Mouse (Mus musculus) embryonic facial prominence, embryonic 11.5 days (tissue): ENCODE measurements around the gene Utp11. TPM values are rescaled to one million over a fixed set of nuclear protein-coding genes. Genes with fewer than 3 reads are reported as not detected.

ENCODE experiments used
- ATAC-seq: fragments of 200-750 bp; cut with Nextera tagmentation; replicated peaks from 2 replicates; pipeline ENCODE4 v1.8.0; 2017; ENCODE audit warnings: low read depth; ENCODE audit not compliant: insufficient number of reproducible peaks, low FRiP score, low TSS enrichment
- DNase-seq: peaks from one replicate; pipeline ENCODE4 v3.0.0-alpha.2; 2015; ENCODE audit warnings: low spot score
- H3K27ac ChIP-seq: fragments of 300-500 bp; sonication (generic); replicated peaks from 2 replicates; pipeline ENCODE4 v1.5.1; 2014; ENCODE audit warnings: mild to moderate bottlenecking, low read depth, low read length, control low read depth
- H3K27me3 ChIP-seq: fragments of 300-500 bp; sonication (generic); 2 replicates; pipeline ENCODE4 v1.6.1; 2014; ENCODE audit warnings: mild to moderate bottlenecking, low read length, moderate library complexity, mixed read lengths; ENCODE audit not compliant: control insufficient read depth, insufficient read depth
- H3K36me3 ChIP-seq: fragments of 300-500 bp; sonication (generic); replicated peaks from 2 replicates; pipeline ENCODE4 v1.6.1; 2014; ENCODE audit warnings: low read depth, mild to moderate bottlenecking, low read length, moderate library complexity, mixed read lengths; ENCODE audit not compliant: control insufficient read depth, insufficient read depth
- H3K4me1 ChIP-seq: fragments of 300-500 bp; sonication (generic); 2 replicates; pipeline ENCODE4 v1.6.1; 2014; ENCODE audit warnings: low read length, mixed read lengths; ENCODE audit not compliant: control insufficient read depth, insufficient read depth
- H3K4me2 ChIP-seq: fragments of 300-500 bp; sonication (generic); 2 replicates; pipeline ENCODE4 v1.6.1; 2014; ENCODE audit warnings: low read depth, mild to moderate bottlenecking, control low read depth, low read length, moderate library complexity
- H3K4me3 ChIP-seq: fragments of 300-500 bp; sonication (generic); 2 replicates; pipeline ENCODE4 v1.5.1; 2014; ENCODE audit warnings: low read depth, low read length, control low read depth
- H3K9ac ChIP-seq: fragments of 300-500 bp; sonication (generic); replicated peaks from 2 replicates; pipeline ENCODE4 v1.6.1; 2014; ENCODE audit warnings: mild to moderate bottlenecking, control low read depth, low read length
- H3K9me3 ChIP-seq: fragments of 300-500 bp; sonication (generic); replicated peaks from 2 replicates; pipeline ENCODE4 v1.6.1; 2016; ENCODE audit warnings: mild to moderate bottlenecking, low read length, inconsistent platforms, mixed read lengths; ENCODE audit not compliant: control insufficient read depth
- WGBS: fragments of 180-500 bp; shearing (Covaris S2); extraction: QIAGEN DNeasy Blood & Tissue Kit; methylation state at CpG from one replicate; pipeline ENCODE4 v1.1.7; 2014; 5-methylcytosine and 5-hydroxymethylcytosine counted together
- polyA plus RNA-seq: library from polyadenylated mRNA; unstranded; fragments of >200 nt; fragmentation: Nextera tagmentation; extraction: Ambion mirVana; gene quantifications from 2 replicates; pipeline ENCODE4 v1.2.1, GENCODE M21; 2014

Gene Utp11
- polyA plus RNA-seq, 1 experiment from 2014 or later = 90.3 TPM

DNA sequence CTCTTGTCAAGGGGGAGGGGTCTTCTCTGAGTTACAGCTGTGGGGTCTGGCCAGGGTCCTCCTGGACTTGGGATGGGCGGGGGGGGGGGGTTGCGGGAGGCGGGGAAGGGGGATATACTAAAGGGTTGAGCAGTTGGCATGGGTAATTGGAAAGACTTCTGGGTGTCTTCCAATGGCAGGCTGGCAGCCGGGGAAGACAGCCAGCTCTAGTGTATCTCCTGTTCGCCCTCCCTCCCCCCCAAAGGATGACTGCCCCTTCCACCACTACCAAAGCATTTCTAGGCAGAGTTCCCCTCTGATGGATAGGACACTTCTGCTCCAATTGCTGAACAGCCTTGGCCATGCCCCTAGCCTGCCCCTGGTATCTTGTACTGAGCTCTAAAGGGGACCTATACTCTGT is 8.5 kb upstream of the Utp11 start:
- H3K4me2 ChIP-seq = peak overlapping the region; percentile 84
- no peaks in the 10 kb centered on the region for H3K9me3 ChIP-seq
- 31% methylated on average over 2 of the region's 5 CpGs for WGBS
- DNase-seq (no peak), ATAC-seq (no peak)
- H3K36me3 ChIP-seq = peaks cover 6% of the 10 kb centered on the region
- H3K9ac ChIP-seq = peak overlapping the region; percentile 89
- H3K27ac ChIP-seq = peak overlapping the region; percentile 89
- H3K4me1 ChIP-seq = peaks cover 25% of the 10 kb centered on the region
- no peaks in the 10 kb centered on the region for H3K27me3 ChIP-seq
- H3K4me3 ChIP-seq = peak overlapping the region; percentile 82

DNA sequence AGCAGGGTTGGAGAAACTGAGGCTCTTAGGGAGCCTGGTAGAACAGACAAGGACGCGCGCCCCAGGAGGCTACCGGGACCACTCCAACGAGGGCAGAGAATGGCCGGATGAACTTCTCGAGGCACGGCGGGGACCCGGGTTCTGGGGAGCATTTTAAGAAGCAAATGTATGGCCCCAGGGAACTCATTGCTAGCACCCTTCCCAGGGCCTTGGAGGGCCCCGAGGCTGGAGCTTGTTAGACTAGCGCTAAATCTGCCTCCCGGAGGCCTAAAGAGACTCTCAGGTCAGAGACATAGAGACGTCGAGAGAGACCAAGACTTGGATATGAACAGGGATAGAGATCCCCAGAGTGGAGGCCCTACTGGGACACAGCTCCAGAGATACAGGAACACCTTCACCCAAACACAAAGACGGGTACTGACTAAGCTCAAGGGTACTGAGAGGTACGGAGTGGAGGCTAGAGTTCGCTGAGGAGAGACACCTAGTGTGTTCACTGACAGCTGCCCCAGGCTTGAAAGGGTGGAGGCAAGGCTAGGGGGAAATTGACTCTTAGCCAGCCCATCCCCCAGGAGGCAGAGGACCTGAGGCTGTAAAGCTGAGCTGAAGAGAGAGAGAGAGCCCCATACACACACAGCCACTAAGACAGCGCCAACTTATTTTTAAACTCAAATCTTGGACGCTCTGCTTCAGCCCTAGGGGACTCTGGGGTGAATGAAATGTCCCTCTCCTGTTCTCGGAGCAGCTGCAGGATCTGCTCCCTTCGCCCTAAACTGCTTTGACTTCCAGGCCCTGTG is 7.8 kb upstream of the Utp11 start:
- Histone ChIP-seq H3K36me3 (peaks cover 6% of the 10 kb centered on the region), H3K4me2 (peak overlapping the region; percentile 84), H3K4me3 (peak overlapping the region; percentile 82), H3K9me3 (no peaks in the 10 kb centered on the region), H3K9ac (peak overlapping the region; percentile 89), H3K27ac (peak overlapping the region; percentile 89), H3K27me3 (no peaks in the 10 kb centered on the region), H3K4me1 (peaks cover 27% of the 10 kb centered on the region)
- DNase-seq (peak; percentile 58), ATAC-seq (no peak; the same call in 1 of the 2 replicates)
- WGBS = under 1% methylated on average over 22 of the region's 22 CpGs

DNA sequence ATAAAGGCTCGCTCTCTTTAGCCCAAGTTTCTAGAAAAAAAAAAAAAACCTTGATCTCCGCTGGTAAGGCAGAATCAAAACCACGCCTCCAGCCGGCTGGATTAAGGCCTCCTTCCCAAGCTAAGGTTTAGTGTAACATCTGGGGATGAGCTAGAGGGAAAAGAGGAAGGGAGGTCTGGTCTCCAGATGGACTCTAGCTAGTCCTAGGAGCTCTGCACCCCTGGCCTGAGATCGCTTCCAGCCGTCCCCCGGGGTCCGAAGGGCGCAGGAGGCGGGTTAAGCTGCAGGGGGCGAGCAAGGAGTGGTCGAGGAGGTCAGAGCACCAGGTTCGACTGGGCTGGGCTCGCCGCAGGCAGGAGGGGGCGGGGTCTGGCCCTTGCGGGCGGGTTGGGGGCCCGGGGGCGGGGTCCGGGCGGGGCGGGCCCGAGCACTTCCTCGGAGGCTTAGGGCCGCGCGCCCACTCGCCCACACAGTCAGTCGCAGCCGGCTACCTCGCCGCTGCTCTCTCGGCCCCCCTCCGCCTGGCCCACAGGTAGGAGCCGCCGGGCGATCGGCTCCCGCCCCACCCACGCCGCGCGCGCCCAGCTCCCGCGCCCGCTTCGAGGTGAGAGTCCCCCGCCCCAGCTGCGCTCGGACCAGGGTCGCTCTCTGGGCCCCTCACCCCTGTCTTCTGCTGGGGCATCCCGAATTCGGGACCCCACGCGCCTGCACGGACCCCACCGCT is 7.0 kb upstream of the Utp11 start, which contains the start of gene Fhl3:
Gene Fhl3 (plus strand): TSS at position 454 of the 724 bp plus-strand sequence.
- 0% methylated on average over 37 of the region's 59 CpGs for WGBS
- peak within 1 kb of the TSS; percentile 89 for H3K27ac ChIP-seq

DNA sequence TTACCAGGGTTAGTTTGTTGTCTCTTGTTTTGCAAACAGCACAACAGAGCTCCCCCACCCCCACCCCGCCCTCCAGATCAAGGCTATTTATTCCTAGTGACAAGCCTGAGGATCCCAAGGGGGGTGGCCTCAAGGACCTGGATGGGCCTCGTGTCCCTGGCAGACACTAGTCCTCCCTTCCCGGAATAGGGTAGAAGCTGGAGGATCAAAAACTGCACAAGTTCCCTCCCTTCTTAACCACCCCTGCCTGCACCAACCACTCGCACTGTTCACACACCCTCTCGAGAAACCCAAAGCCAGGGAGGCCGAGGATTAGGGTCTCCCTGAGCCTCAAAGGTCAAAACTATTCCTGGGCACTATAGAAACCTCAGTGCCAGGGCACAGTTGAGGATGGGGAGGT is 6.4 kb upstream of the Utp11 start:
- Histone ChIP-seq H3K36me3 (no peaks in the 10 kb centered on the region), H3K27me3 (peaks cover 3% of the 10 kb centered on the region; the same call in 1 of the 2 replicates), H3K4me2 (peak overlapping the region; percentile 84), H3K9me3 (no peaks in the 10 kb centered on the region), H3K4me1 (peaks cover 21% of the 10 kb centered on the region), H3K27ac (peak overlapping the region; percentile 89), H3K4me3 (no peak overlapping the region), H3K9ac (peak overlapping the region; percentile 89; the same call in 1 of the 2 replicates)
- 6% methylated on average over 6 of the region's 6 CpGs for WGBS
- ATAC-seq (no peak), DNase-seq (no peak)

More for the DNA sequence above, 7.0 kb upstream of the Utp11 start, which contains the start of gene Fhl3:
- DNase-seq (peak; percentile 90), ATAC-seq (peak; percentile 79)
- H3K9ac ChIP-seq = peak within 1 kb of the TSS; percentile 89
- peak within 1 kb of the TSS; percentile 82 for H3K4me3 ChIP-seq
- peaks cover 26% of the 10 kb centered on the region for H3K4me1 ChIP-seq
- H3K36me3 ChIP-seq = no peaks in the 10 kb centered on the region
- H3K9me3 ChIP-seq = no peaks in the 10 kb centered on the region
- peak within 1 kb of the TSS; percentile 84 for H3K4me2 ChIP-seq
- peaks cover 3% of the 10 kb centered on the region; the same call in 1 of the 2 replicates for H3K27me3 ChIP-seq

DNA sequence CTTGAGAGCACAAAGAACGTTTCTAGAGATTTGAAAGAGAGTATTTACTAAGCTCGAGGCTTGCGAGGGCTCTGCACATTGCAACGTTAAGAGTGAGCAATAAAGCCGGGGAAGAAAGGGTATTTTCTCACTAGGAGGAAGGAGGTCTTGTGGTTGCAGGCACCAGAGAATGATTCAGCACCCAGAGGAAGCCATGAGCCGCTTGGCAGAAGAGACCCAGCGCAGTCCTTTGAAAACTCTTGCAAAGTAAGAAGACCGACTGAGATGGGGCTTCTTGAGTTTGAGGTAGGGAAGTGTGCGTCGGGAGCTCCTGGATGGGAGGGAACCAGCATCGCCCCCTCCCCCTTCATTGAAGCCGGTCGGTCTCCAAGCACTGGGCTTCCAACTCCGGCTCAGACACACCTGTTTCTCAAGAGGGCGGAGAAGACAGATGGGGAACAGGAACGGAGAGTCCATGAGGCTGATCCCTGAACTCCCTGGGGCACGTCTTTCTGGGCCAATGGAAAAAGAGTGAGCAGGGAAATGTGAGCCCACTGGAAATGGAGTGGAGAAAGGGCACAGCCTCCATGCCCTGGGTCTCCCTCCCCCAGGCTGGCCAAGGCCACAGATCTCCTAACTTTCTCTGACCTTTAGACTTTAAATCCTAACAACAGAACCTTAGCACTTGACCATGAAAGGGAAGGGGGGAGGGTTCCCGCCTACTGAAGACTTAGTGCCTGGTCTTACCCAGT is 2.6 kb upstream of the Utp11 start:
- Histone ChIP-seq H3K9me3 (no peaks in the 10 kb centered on the region), H3K4me3 (no peak overlapping the region), H3K4me2 (no peak overlapping the region), H3K27me3 (peaks cover 3% of the 10 kb centered on the region; the same call in 1 of the 2 replicates), H3K36me3 (no peaks in the 10 kb centered on the region), H3K27ac (no peak overlapping the region), H3K4me1 (peaks cover 3% of the 10 kb centered on the region), H3K9ac (peak overlapping the region; percentile 3; the same call in 1 of the 2 replicates)
- 14% methylated on average over 18 of the region's 18 CpGs for WGBS
- ATAC-seq (no peak), DNase-seq (no peak)

DNA sequence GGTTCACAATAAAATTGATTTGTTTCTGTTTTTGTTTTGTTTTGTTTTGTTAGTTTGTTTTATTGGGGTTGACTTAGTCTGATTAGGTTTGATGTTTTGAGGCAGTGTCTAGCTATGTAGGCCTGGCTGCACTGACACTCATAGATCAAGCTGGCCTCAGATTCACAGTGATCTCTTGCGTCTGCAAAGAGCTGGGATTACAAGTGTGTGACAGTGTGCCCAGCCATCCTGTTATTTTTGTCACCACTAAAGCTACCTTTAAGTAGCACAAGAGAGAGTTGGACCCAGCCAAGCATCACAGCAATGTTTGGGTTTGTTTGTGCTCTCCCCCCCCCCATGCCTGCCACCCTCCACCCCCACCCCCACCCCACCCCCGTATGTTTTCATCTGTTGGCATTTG is 1.2 kb upstream of the Utp11 start:
- H3K4me3 ChIP-seq = no peak overlapping the region
- no peak for ATAC-seq
- no peaks in the 10 kb centered on the region for H3K36me3 ChIP-seq
- H3K27ac ChIP-seq = no peak overlapping the region
- peaks cover 3% of the 10 kb centered on the region for H3K4me1 ChIP-seq
- H3K4me2 ChIP-seq = no peak overlapping the region
- no peak for DNase-seq
- H3K9ac ChIP-seq = no peak overlapping the region
- no peaks in the 10 kb centered on the region for H3K9me3 ChIP-seq
- WGBS = 89% methylated on average over 2 of the region's 2 CpGs
- H3K27me3 ChIP-seq = peaks cover 3% of the 10 kb centered on the region; the same call in 1 of the 2 replicates

- Histone ChIP-seq H3K36me3 (no peaks in the 10 kb centered on the region), H3K4me2 (peak overlapping the region; percentile 56), H3K27me3 (peaks cover 3% of the 10 kb centered on the region; the same call in 1 of the 2 replicates), H3K4me1 (peaks cover 3% of the 10 kb centered on the region), H3K27ac (no peak overlapping the region), H3K9me3 (no peaks in the 10 kb centered on the region), H3K9ac (peak overlapping the region; percentile 65), H3K4me3 (peak overlapping the region; percentile 63)
- no peak for DNase-seq
- no peak for ATAC-seq
- 81% methylated on average over 3 of the region's 3 CpGs for WGBS
Observed at GRCm38 (mm10) chr4:124692416-124692861, 961 bp downstream of the Utp11 start.
